10 mouse cellular contexts compared by ENCODE assay signal in genomic region chr1:176827365-176827764, GRCm38 (mm10). TPM values are rescaled to one million over a fixed set of nuclear protein-coding genes. Genes with fewer than 3 reads are reported as not detected.
A peak's percentile ranks its signal among the peaks of the same experiment; 100 is the strongest.
DNase-seq lines count a peak whose midpoint lies in the region; ATAC-seq and TF ChIP-seq lines count a peak whose summit lies in the region.
"Had no signal": no experiment of that assay in that cellular context is flagged by ENCODE, and none has a peak within 500 bp of the region (broad histone marks: within the 10 kb centered on the region; RNA-seq: fewer than 3 reads in every experiment).

No protein-coding gene starts in this region.

- peak; percentile 26; the same call in 1 of the 2 replicates for ATAC-seq in lung, embryonic 16.5 days (ENCODE audit: low read depth)
- ATAC-seq: hindbrain, postnatal 0 days had no signal

- H3K4me1 ChIP-seq in lung, embryonic 16.5 days (replicated peaks; ENCODE audit: control insufficient read depth, insufficient read depth, low read length): no peaks in the 10 kb centered on the region

- H3ac ChIP-seq in myocyte (ENCODE audit: control insufficient read depth, insufficient read length): no peak overlapping the region

- no peak overlapping the region for H3K9ac ChIP-seq in lung, embryonic 16.5 days (ENCODE audit: low read length)

- no peaks in the 10 kb centered on the region for H3K27me3 ChIP-seq in lung, embryonic 16.5 days (ENCODE audit: control insufficient read depth, insufficient read depth, low read depth, low read length)
- H3K27me3 ChIP-seq in myocyte (ENCODE audit: control insufficient read depth, insufficient read depth, insufficient read length): no peaks in the 10 kb centered on the region

- no peak for TF ChIP-seq POLR2A in myocyte (IDR thresholded peaks at IDR 0.05; ENCODE audit: insufficient read length, low read depth)

- H3K4me2 ChIP-seq in lung, embryonic 16.5 days (ENCODE audit: low read depth, low read length): no peak overlapping the region
- H3K4me2 ChIP-seq in myocyte (ENCODE audit: low read depth): peak overlapping the region; percentile 69

- intact Hi-C loops in heart, postnatal 36 days (cut with DNase I): no loop called here

- no peaks in the 10 kb centered on the region for H3K9me3 ChIP-seq in lung, embryonic 16.5 days (ENCODE audit: control insufficient read depth, low read length)
- H3K9me3 ChIP-seq: midbrain, embryonic 10.5 days had no signal

- no peak overlapping the region for H3K27ac ChIP-seq in lung, embryonic 16.5 days (ENCODE audit: low read length)
- H3K27ac ChIP-seq: hindbrain, postnatal 0 days; midbrain, embryonic 10.5 days had no signal

- no peak for DNase-seq in lung, postnatal 14 days
- DNase-seq in adrenal gland, adult 2 months: peak; percentile 94
- DNase-seq in heart, postnatal 36 days: peak; percentile 45 to 47
- no peak for DNase-seq in kidney, postnatal 4 days
- no peak for DNase-seq in kidney, postnatal 36 days
- no peak for DNase-seq in right cerebral cortex, postnatal 10 days (ENCODE audit: low spot score in 2 of 2)

- no peak overlapping the region for H3K4me3 ChIP-seq in lung, embryonic 16.5 days (ENCODE audit: low read length)
- H3K4me3 ChIP-seq in myocyte: no peak overlapping the region
- H3K4me3 ChIP-seq: midbrain, embryonic 10.5 days had no signal

- H3K36me3 ChIP-seq in lung, embryonic 16.5 days (ENCODE audit: control insufficient read depth, insufficient read depth, low read length): no peaks in the 10 kb centered on the region; the same call in 1 of the 2 replicates
- H3K36me3 ChIP-seq in myocyte (ENCODE audit: control insufficient read depth, insufficient read depth): peaks cover 5% of the 10 kb centered on the region

- WGBS in lung, embryonic 16.5 days: 78% methylated on average over 4 of the region's 4 CpGs

- H3K79me2 ChIP-seq in myocyte (ENCODE audit: control insufficient read depth, insufficient read depth): peaks cover 5% of the 10 kb centered on the region

TF ChIP-seq in myocyte, 11 proteins besides CTCF, POLR2A, EP300 and RAD21:
- TF ChIP-seq MYOD1 (IDR thresholded peaks at IDR 0.05; ENCODE audit: control insufficient read depth in 1 of 3, insufficient read length in 2 of 3, low read depth in 2 of 3) (peak in 1 of 3 experiments; percentile 38), MAX (IDR thresholded peaks at IDR 0.05; ENCODE audit: low read depth) (no peak), USF1 (IDR thresholded peaks at IDR 0.05; ENCODE audit: low read depth) (no peak), CEBPB (IDR thresholded peaks at IDR 0.05; ENCODE audit: insufficient read depth, poor library complexity, severe bottlenecking) (no peak; the same call in 1 of the 2 replicates), E2F4 (IDR thresholded peaks at IDR 0.05; ENCODE audit: insufficient read depth) (no peak), TCF12 (IDR thresholded peaks at IDR 0.05; ENCODE audit: insufficient read depth, poor library complexity, severe bottlenecking) (no peak), REST (IDR thresholded peaks at IDR 0.05; ENCODE audit: insufficient read depth, insufficient read length) (no peak), SRF (IDR thresholded peaks at IDR 0.05; ENCODE audit: control insufficient read depth, insufficient read length, low read depth) (no peak), MYOG (IDR thresholded peaks at IDR 0.05; ENCODE audit: control insufficient read depth in 1 of 3, insufficient read depth in 1 of 3, insufficient read length in 2 of 3, low read depth in 2 of 3) (peak in 1 of 3 experiments; percentile 42), POLR2AphosphoS2 (IDR thresholded peaks at IDR 0.05; ENCODE audit: insufficient read length, low read depth) (no peak), TCF3 (IDR thresholded peaks at IDR 0.05; ENCODE audit: insufficient read length, low read depth) (no peak)

RNA-seq across cellular contexts. Expression of gene Sdccag8, which starts 12.9 kb away (rescaled TPM):
- polyA plus RNA-seq in lung, embryonic 16.5 days (2015; fragmentation: Nextera tagmentation; extraction: Ambion mirVana): 16.9 TPM in 2 replicates
- 10 to 100 TPM in 1 of 2 experiments, 1 to 10 TPM in 1; 8.3 to 11.1 TPM for total RNA-seq in adrenal gland, adult 2 months (2021)
- 2.1 and 2.3 TPM in 2 replicates for polyA plus RNA-seq in adrenal gland, adult 2 months (2012; rRNA removed)
- total RNA-seq in heart, postnatal 36 days (2021): 1 to 10 TPM; 4.7 to 5.8 TPM
- 8.4 TPM for polyA plus RNA-seq in myocyte (2012; fragmentation: generic; extraction: Trizol)

RNA-seq across cellular contexts. Expression of gene Cep170, which starts 13.5 kb away (rescaled TPM):
- polyA plus RNA-seq in lung, embryonic 16.5 days (2015; fragmentation: Nextera tagmentation; extraction: Ambion mirVana): 15.5 and 17.9 TPM in 2 replicates
- total RNA-seq in adrenal gland, adult 2 months (2021): 10 to 100 TPM; 32.3 to 37.8 TPM
- polyA plus RNA-seq in adrenal gland, adult 2 months (2012; rRNA removed): 1.7 and 2.2 TPM in 2 replicates
- total RNA-seq in heart, postnatal 36 days (2021): 10 to 100 TPM; 24.8 to 26.2 TPM
- polyA plus RNA-seq in myocyte (2012; fragmentation: generic; extraction: Trizol): 15.4 TPM

Comparison
In these comparisons a context has a peak if more than half of its experiments do, and no peak if none do; other contexts are left out.
1. DNase-seq: peak in adrenal gland, adult 2 months (single experiment) and heart, postnatal 36 days (2 of 2); none in lung, postnatal 14 days (single experiment), kidney, postnatal 4 days (0 of 2), kidney, postnatal 36 days (0 of 2) and right cerebral cortex, postnatal 10 days (0 of 2).